Mouse (Mus musculus) forelimb bud, embryonic 11.5 days (tissue): ENCODE measurements around the gene Utp11.
"Not testable (repeated sequence)": the region's sequence is repeated elsewhere in the genome, so short reads cannot be mapped to it uniquely, and the experiment has no call there.

Experiments
- DNase-seq: peaks from one replicate; pipeline ENCODE4 v3.0.0-alpha.2; 2012; ENCODE audit warnings: low read depth, low spot score

The Utp11 gene

GRCm38 (mm10) chr4:124693135-124693894, at the start of gene Utp11:
Gene Utp11, minus strand, starts transcription at chr4:124693600.
- DNase-seq, result peak; percentile 91

GRCm38 (mm10) chr4:124742839-124743238, 49.4 kb upstream of the Utp11 start:
- DNase-seq, result no peak

- DNase-seq, result peak; percentile 53
These were observed 48.3 kb upstream of the Utp11 start, which contains the start of gene Inpp5b for GRCm38 (mm10) chr4:124741376-124742343. Gene Inpp5b, plus strand, starts transcription at chr4:124741850.

- no peak for DNase-seq
These were observed 45.4 kb upstream of the Utp11 start for GRCm38 (mm10) chr4:124738783-124739182.

GRCm38 (mm10) chr4:124738013-124738412, 44.6 kb upstream of the Utp11 start:
- no peak for DNase-seq

- DNase-seq, result no peak
These were observed 44.1 kb upstream of the Utp11 start for GRCm38 (mm10) chr4:124737486-124737885.

GRCm38 (mm10) chr4:124736952-124737351, 43.6 kb upstream of the Utp11 start:
- DNase-seq, result no peak

GRCm38 (mm10) chr4:124726121-124726520, 32.7 kb upstream of the Utp11 start:
- DNase-seq, result no peak

- no peak for DNase-seq
These were observed 25.7 kb upstream of the Utp11 start for GRCm38 (mm10) chr4:124719101-124719500.

GRCm38 (mm10) chr4:124714545-124715481, 21.4 kb upstream of the Utp11 start, which contains the start of gene Sf3a3:
Gene Sf3a3, plus strand, starts transcription at chr4:124714776.
- DNase-seq, result peak; percentile 97

- not testable (repeated sequence) for DNase-seq
These were observed 20.4 kb upstream of the Utp11 start for GRCm38 (mm10) chr4:124713850-124714249.

- no peak for DNase-seq
These were observed 19.2 kb upstream of the Utp11 start for GRCm38 (mm10) chr4:124712618-124713017.

- peak; percentile 69 for DNase-seq
These were observed 17.4 kb upstream of the Utp11 start for GRCm38 (mm10) chr4:124710776-124711291.

GRCm38 (mm10) chr4:124709961-124710446, 16.6 kb upstream of the Utp11 start:
- DNase-seq, result peak; percentile 39

- peak; percentile 94 for DNase-seq
These were observed 15.4 kb upstream of the Utp11 start for GRCm38 (mm10) chr4:124708518-124709477.

- DNase-seq, result not testable (repeated sequence)
These were observed 14.8 kb upstream of the Utp11 start for GRCm38 (mm10) chr4:124708200-124708517.

- not testable (repeated sequence) for DNase-seq
These were observed 14.2 kb upstream of the Utp11 start for GRCm38 (mm10) chr4:124707381-124708199.

GRCm38 (mm10) chr4:124705661-124706269, 12.4 kb upstream of the Utp11 start:
- DNase-seq, result no peak
